Mouse (Mus musculus) hindbrain, postnatal 0 days (tissue): ENCODE measurements around the gene Adamtsl1. TPM values are rescaled to one million over a fixed set of nuclear protein-coding genes. Genes with fewer than 3 reads are reported as not detected.

Experiments used
- ATAC-seq: fragments of 200-750 bp; cut with Nextera tagmentation; 2 replicates; pipeline ENCODE4 v1.8.0; 2017; ENCODE audit warnings: mild to moderate bottlenecking, moderate TSS enrichment, moderate library complexity
- DNase-seq: peaks from one replicate; pipeline ENCODE4 v3.0.0-alpha.2; 2015; ENCODE audit warnings: low spot score
- H3K27ac ChIP-seq: fragments of 300-500 bp; sonication (generic); 2 replicates; pipeline ENCODE4 v1.5.1; 2014; ENCODE audit warnings: mild to moderate bottlenecking
- H3K27me3 ChIP-seq: fragments of 300-500 bp; sonication (generic); 2 replicates; pipeline ENCODE4 v1.6.1; 2014; ENCODE audit warnings: low read length, mixed read lengths; ENCODE audit not compliant: insufficient read depth
- H3K36me3 ChIP-seq: fragments of 300-500 bp; sonication (generic); 2 replicates; pipeline ENCODE4 v1.6.1; 2014; ENCODE audit warnings: low read length, mixed read lengths; ENCODE audit not compliant: insufficient read depth
- H3K4me1 ChIP-seq: fragments of 300-500 bp; sonication (generic); 2 replicates; pipeline ENCODE4 v1.6.1; 2014; ENCODE audit warnings: antibody characterized with exemption, low read length, mixed read lengths; ENCODE audit not compliant: insufficient read depth
- H3K4me2 ChIP-seq: fragments of 300-500 bp; sonication (generic); 2 replicates; pipeline ENCODE4 v1.6.1; 2014; ENCODE audit warnings: low read depth, mild to moderate bottlenecking, low read length, moderate library complexity, mixed read lengths
- H3K4me3 ChIP-seq: fragments of 300-500 bp; sonication (generic); 2 replicates; pipeline ENCODE4 v1.5.1; 2014; ENCODE audit warnings: low read length
- H3K9ac ChIP-seq: fragments of 300-500 bp; sonication (generic); replicated peaks from 2 replicates; pipeline ENCODE4 v1.6.1; 2014; ENCODE audit warnings: mild to moderate bottlenecking, low read length, moderate library complexity, mixed read lengths
- H3K9me3 ChIP-seq: fragments of 300-500 bp; sonication (generic); 2 replicates; pipeline ENCODE4 v1.6.1; 2016; ENCODE audit warnings: low read length, mixed read lengths
- CTCF ChIP-seq: IDR thresholded peaks from 2 replicates; pipeline ENCODE4 v1.5.1; 2016; ENCODE audit warnings: antibody characterized with exemption, control low read depth, low read depth
- WGBS: fragments of 180-500 bp; shearing (Covaris S2); extraction: QIAGEN DNeasy Blood & Tissue Kit; methylation state at CpG from one replicate; pipeline ENCODE4 v1.1.7; 2014; 5-methylcytosine and 5-hydroxymethylcytosine counted together
- polyA plus RNA-seq: library from polyadenylated mRNA; unstranded; fragments of >200 nt; fragmentation: Nextera tagmentation; extraction: Ambion mirVana; gene quantifications from 2 replicates; pipeline ENCODE4 v1.2.1, GENCODE M21; 2015
- total RNA-seq: library from RNA; depleted of rRNA; stranded (reverse); fragments of >200 nt; gene quantifications from 2 replicates; pipeline ENCODE4 v1.2.3, GENCODE M21; 2014

The Adamtsl1 gene
- total and polyA plus RNA-seq, 2 experiments from 2014 or later: 8.0 to 13.4 TPM

- WGBS: 73% methylated on average over 6 of the region's 6 CpGs
These were observed 531.5 kb downstream of the Adamtsl1 start for GRCm38 (mm10) chr4:86045448-86045847.

GRCm38 (mm10) chr4:86045876-86046275, 531.9 kb downstream of the Adamtsl1 start:
- no peak for TF ChIP-seq CTCF
- DNase-seq: peak; percentile 81

More at GRCm38 (mm10) chr4:86045448-86045847, 531.5 kb downstream of the Adamtsl1 start:
- H3K27me3 ChIP-seq: no peaks in the 10 kb centered on the region
- H3K36me3 ChIP-seq: no peaks in the 10 kb centered on the region
- no peaks in the 10 kb centered on the region for H3K9me3 ChIP-seq
- no peak overlapping the region for H3K9ac ChIP-seq
- no peak overlapping the region for H3K27ac ChIP-seq
- TF ChIP-seq CTCF: no peak
- ATAC-seq (no peak), DNase-seq (no peak)
- no peak overlapping the region; the same call in 1 of the 2 replicates for H3K4me2 ChIP-seq
- H3K4me3 ChIP-seq: no peak overlapping the region
- no peaks in the 10 kb centered on the region; the same call in 1 of the 2 replicates for H3K4me1 ChIP-seq

GRCm38 (mm10) chr4:86046881-86047280, 532.9 kb downstream of the Adamtsl1 start:
- Histone ChIP-seq H3K9ac (no peak overlapping the region), H3K27ac (no peak overlapping the region), H3K36me3 (no peaks in the 10 kb centered on the region), H3K4me1 (no peaks in the 10 kb centered on the region; the same call in 1 of the 2 replicates), H3K4me2 (no peak overlapping the region), H3K4me3 (no peak overlapping the region), H3K27me3 (no peaks in the 10 kb centered on the region), H3K9me3 (no peaks in the 10 kb centered on the region)
- TF ChIP-seq CTCF: 0 out of 2 replicates have a peak, but pooled peaks have one; percentile 13
- no peak for DNase-seq
- ATAC-seq: no peak
- 82% methylated on average over 1 of the region's 1 CpGs for WGBS

More at GRCm38 (mm10) chr4:86045876-86046275, 531.9 kb downstream of the Adamtsl1 start:
- H3K36me3 ChIP-seq: no peaks in the 10 kb centered on the region
- H3K4me2 ChIP-seq: peak overlapping the region; percentile 25; the same call in 1 of the 2 replicates
- peak; percentile 84 for ATAC-seq
- H3K9me3 ChIP-seq: no peaks in the 10 kb centered on the region
- H3K4me3 ChIP-seq: no peak overlapping the region
- 27% methylated on average over 6 of the region's 6 CpGs for WGBS
- H3K27me3 ChIP-seq: no peaks in the 10 kb centered on the region
- no peak overlapping the region for H3K9ac ChIP-seq
- no peak overlapping the region for H3K27ac ChIP-seq
- no peaks in the 10 kb centered on the region; the same call in 1 of the 2 replicates for H3K4me1 ChIP-seq

GRCm38 (mm10) chr4:86053487-86054237, 539.7 kb downstream of the Adamtsl1 start:
- Histone ChIP-seq H3K27me3 (no peaks in the 10 kb centered on the region), H3K36me3 (no peaks in the 10 kb centered on the region), H3K9ac (peak overlapping the region; percentile 45; the same call in 1 of the 2 replicates), H3K9me3 (no peaks in the 10 kb centered on the region), H3K4me3 (peak overlapping the region; percentile 44), H3K27ac (peak overlapping the region; percentile 27; the same call in 1 of the 2 replicates), H3K4me2 (peak overlapping the region; percentile 58), H3K4me1 (no peaks in the 10 kb centered on the region)
- DNase-seq (peak; percentile 88), ATAC-seq (peak; percentile 96)
- 0% methylated on average over 20 of the region's 20 CpGs for WGBS
- no peak for TF ChIP-seq CTCF

- TF ChIP-seq CTCF: no peak
- 92% methylated on average over 4 of the region's 4 CpGs for WGBS
- Histone ChIP-seq H3K9me3 (no peaks in the 10 kb centered on the region), H3K4me1 (no peaks in the 10 kb centered on the region), H3K36me3 (no peaks in the 10 kb centered on the region), H3K4me3 (no peak overlapping the region), H3K27ac (no peak overlapping the region), H3K27me3 (no peaks in the 10 kb centered on the region), H3K9ac (no peak overlapping the region), H3K4me2 (no peak overlapping the region)
- DNase-seq (no peak), ATAC-seq (no peak)
These were observed 546.6 kb downstream of the Adamtsl1 start for GRCm38 (mm10) chr4:86060614-86061013.

DNA sequence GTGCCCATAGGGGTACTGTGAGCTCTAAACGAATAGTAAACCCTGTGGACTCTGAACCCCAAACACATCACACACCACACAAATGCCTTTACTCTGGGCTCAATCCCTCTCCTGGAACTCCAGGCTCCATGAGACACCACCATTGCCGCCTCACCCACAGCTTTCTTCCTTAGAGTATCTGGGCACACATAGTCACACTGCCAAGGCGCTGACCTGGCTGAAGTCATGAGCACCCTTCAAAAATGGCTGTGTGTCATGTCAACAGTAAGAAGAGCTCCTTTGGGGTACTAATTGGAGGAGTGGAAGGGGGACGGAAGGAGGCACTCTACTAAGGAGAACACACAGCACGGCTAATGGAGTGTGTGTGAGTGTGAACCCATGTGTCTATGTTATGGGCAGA, 554.4 kb downstream of the Adamtsl1 start:
- TF ChIP-seq CTCF: no peak
- Histone ChIP-seq H3K9me3 (no peaks in the 10 kb centered on the region), H3K27me3 (no peaks in the 10 kb centered on the region), H3K4me1 (peaks cover 5% of the 10 kb centered on the region; the same call in 1 of the 2 replicates), H3K36me3 (no peaks in the 10 kb centered on the region), H3K4me2 (no peak overlapping the region), H3K4me3 (no peak overlapping the region), H3K9ac (no peak overlapping the region), H3K27ac (no peak overlapping the region)
- no peak for DNase-seq
- ATAC-seq: no peak
- WGBS: 88% methylated on average over 5 of the region's 5 CpGs
